Mouse (Mus musculus) small intestine, adult 2 months (tissue): Measurements from ENCODE around the gene Spef2. TPM values are rescaled to one million over a fixed set of nuclear protein-coding genes. Genes with fewer than 3 reads are reported as not detected.
"Not testable (repeated sequence)": the region's sequence is repeated elsewhere in the genome, so short reads cannot be mapped to it uniquely, and the experiment has no call there.

Experiments used
- H3K27ac ChIP-seq: fragments of 200-500 bp; 2 replicates; pipeline ENCODE4 v1.5.1; 2012; ENCODE audit warnings: low read depth, low read length, control low read depth, inconsistent platforms; ENCODE audit not compliant: insufficient read depth
- H3K27me3 ChIP-seq: fragments of 200-500 bp; 2 replicates; pipeline ENCODE4 v1.6.1; 2012; ENCODE audit warnings: mild to moderate bottlenecking, moderate library complexity, low read length, inconsistent platforms; ENCODE audit not compliant: control insufficient read depth, insufficient read depth
- H3K36me3 ChIP-seq: fragments of 200-500 bp; 2 replicates; pipeline ENCODE4 v1.6.1; 2012; ENCODE audit warnings: mild to moderate bottlenecking, low read length, control low read depth, inconsistent platforms; ENCODE audit not compliant: control insufficient read depth, insufficient read depth
- H3K4me1 ChIP-seq: fragments of 200-500 bp; 2 replicates; pipeline ENCODE4 v1.6.1; 2012; ENCODE audit warnings: low read length, inconsistent platforms, mixed read lengths; ENCODE audit not compliant: control insufficient read depth, insufficient read depth, insufficient read length
- H3K4me3 ChIP-seq: fragments of 200-500 bp; 2 replicates; pipeline ENCODE4 v1.5.1; 2012; ENCODE audit warnings: low read depth, mild to moderate bottlenecking, control low read depth, inconsistent platforms, low read length, moderate library complexity
- CTCF ChIP-seq: fragments of 200-500 bp; IDR thresholded peaks from 2 replicates; pipeline ENCODE4 v1.5.1; 2012; ENCODE audit warnings: low read depth, mild to moderate bottlenecking, control low read depth, inconsistent platforms, low read length, moderate library complexity, mixed read lengths; ENCODE audit not compliant: insufficient replicate concordance, insufficient read length; ENCODE audit errors: extremely low read depth
- POLR2A ChIP-seq: fragments of 200-500 bp; IDR thresholded peaks from 2 replicates; pipeline ENCODE4 v1.6.1; 2012; ENCODE audit warnings: low read depth, mild to moderate bottlenecking, control low read depth, inconsistent platforms, low read length, moderate library complexity
- WGBS: fragments of 180-500 bp; shearing (Covaris S2); methylation state at CpG from one replicate; pipeline ENCODE4 v1.1.7; 2018; 5-methylcytosine and 5-hydroxymethylcytosine counted together
- polyA plus RNA-seq: library from polyadenylated mRNA; depleted of rRNA; stranded (reverse); fragments of >200 nt; gene quantifications from 2 replicates; pipeline ENCODE4 v1.2.3, GENCODE M21; 2012

The Spef2 gene
- polyA plus RNA-seq, 1 experiment, result not detected

DNA sequence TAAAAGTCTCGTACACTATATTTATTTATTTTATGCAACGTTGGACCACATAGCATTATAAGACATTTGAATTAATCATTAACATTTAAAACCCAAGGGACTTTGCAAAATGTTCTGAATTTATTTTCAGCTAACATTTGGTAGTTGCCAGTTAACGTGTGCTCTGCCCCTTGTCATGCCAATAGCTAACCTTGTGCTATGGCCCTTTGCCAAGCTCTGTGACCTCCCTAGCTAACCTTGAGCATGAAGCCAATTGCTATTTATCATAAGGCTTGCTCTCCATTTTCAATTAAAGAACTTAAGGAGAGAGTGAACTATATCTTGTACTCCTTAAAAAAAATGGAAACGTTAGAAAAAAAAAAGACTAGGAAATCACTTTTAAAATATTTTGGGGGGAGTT, 175.3 kb downstream of the Spef2 start:
- TF ChIP-seq POLR2A (no peak), CTCF (no peak)
- no peaks in the 10 kb centered on the region for H3K27me3 ChIP-seq
- WGBS, result 73% methylated on average over 4 of the region's 4 CpGs
- no peaks in the 10 kb centered on the region for H3K36me3 ChIP-seq
- H3K4me1 ChIP-seq, result no peaks in the 10 kb centered on the region
- H3K4me3 ChIP-seq, result no peak overlapping the region
- H3K27ac ChIP-seq, result no peak overlapping the region

- TF ChIP-seq POLR2A, result no peak
- no peak for TF ChIP-seq CTCF
- no peaks in the 10 kb centered on the region for H3K36me3 ChIP-seq
- H3K4me1 ChIP-seq, result no peaks in the 10 kb centered on the region
- no peak overlapping the region for H3K27ac ChIP-seq
- no peaks in the 10 kb centered on the region for H3K27me3 ChIP-seq
- 82% methylated on average over 7 of the region's 7 CpGs for WGBS
- H3K4me3 ChIP-seq, result no peak overlapping the region
Observed at GRCm38 (mm10) chr15:9572664-9573063, 176.0 kb downstream of the Spef2 start.

DNA sequence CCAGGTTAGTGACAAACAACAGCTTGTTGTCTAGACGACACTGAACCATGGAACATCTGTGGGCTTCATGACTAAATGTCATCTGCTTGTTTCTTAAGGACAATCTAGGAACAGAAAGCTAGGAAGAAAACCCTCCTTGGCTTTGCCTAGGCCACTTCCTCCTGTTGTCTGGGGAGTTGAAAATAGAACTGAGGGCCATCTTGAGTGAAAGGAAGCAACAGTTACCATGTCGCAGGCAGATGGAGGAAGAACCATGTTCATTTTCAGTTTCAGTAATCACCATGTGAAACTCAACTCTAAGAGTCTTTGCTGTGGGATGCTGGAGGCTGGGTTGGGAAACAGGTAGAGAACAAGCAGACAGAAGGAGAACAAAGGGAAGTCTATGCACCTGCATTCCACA, 176.8 kb downstream of the Spef2 start:
- Histone ChIP-seq H3K27me3 (no peaks in the 10 kb centered on the region), H3K27ac (peak overlapping the region; percentile 29; the same call in 1 of the 2 replicates), H3K4me3 (no peak overlapping the region), H3K36me3 (no peaks in the 10 kb centered on the region), H3K4me1 (no peaks in the 10 kb centered on the region)
- 76% methylated on average over 2 of the region's 2 CpGs for WGBS
- TF ChIP-seq POLR2A, result no peak
- no peak for TF ChIP-seq CTCF

DNA sequence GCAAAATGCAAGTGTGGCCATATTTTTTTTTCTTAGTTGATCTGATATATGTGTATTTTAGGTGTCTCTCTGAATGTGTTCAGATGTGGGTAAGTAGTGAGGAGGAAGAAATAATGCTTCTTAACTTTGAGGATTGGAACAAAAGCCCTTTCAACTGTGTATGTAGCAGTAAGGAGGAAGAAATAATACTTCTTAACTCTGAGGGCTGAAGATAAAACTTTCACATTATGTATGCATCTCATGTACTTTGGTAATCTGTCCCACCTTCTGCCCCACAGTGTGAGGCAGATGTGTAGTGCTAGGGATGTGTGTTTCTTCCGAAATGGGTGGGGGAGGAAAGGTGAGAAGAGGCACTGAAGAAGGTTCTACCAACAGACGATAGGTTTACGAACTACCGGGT, 181.4 kb downstream of the Spef2 start:
- H3K4me3 ChIP-seq, result no peak overlapping the region
- TF ChIP-seq POLR2A, result no peak
- TF ChIP-seq CTCF, result no peak
- H3K27me3 ChIP-seq, result no peaks in the 10 kb centered on the region
- no peak overlapping the region for H3K27ac ChIP-seq
- no peaks in the 10 kb centered on the region for H3K4me1 ChIP-seq
- WGBS, result 66% methylated on average over 4 of the region's 4 CpGs
- no peaks in the 10 kb centered on the region for H3K36me3 ChIP-seq

- Histone ChIP-seq H3K4me3 (no peak overlapping the region), H3K36me3 (no peaks in the 10 kb centered on the region), H3K27ac (no peak overlapping the region), H3K27me3 (no peaks in the 10 kb centered on the region), H3K4me1 (no peaks in the 10 kb centered on the region)
- no peak for TF ChIP-seq POLR2A
- 72% methylated on average over 6 of the region's 6 CpGs for WGBS
Observed at GRCm38 (mm10) chr15:9565396-9565795, 183.3 kb downstream of the Spef2 start.

DNA sequence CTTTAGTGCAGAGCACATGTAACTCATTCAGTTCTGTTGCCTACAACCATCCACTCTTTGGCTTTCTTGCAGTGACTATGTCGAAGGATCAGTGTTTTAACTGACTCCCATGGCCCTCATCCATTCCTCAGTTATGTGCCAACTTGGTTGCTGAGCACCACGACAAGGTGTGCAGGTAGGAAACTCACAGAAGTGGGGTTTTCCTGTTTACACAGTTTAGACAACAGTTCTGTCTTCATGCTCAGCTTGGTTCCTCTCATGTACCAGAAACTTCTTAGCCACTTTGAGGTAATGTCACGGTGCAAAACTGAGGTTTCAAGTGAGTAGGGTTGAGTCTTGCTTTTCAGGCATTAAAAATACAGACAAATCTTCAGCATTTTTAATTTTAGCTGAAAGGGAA, 184.5 kb downstream of the Spef2 start:
- WGBS, result 61% methylated on average over 3 of the region's 3 CpGs
- H3K4me3 ChIP-seq, result no peak overlapping the region
- no peak for TF ChIP-seq CTCF
- TF ChIP-seq POLR2A, result no peak
- H3K4me1 ChIP-seq, result no peaks in the 10 kb centered on the region
- no peaks in the 10 kb centered on the region for H3K27me3 ChIP-seq
- H3K27ac ChIP-seq, result no peak overlapping the region
- no peaks in the 10 kb centered on the region for H3K36me3 ChIP-seq

DNA sequence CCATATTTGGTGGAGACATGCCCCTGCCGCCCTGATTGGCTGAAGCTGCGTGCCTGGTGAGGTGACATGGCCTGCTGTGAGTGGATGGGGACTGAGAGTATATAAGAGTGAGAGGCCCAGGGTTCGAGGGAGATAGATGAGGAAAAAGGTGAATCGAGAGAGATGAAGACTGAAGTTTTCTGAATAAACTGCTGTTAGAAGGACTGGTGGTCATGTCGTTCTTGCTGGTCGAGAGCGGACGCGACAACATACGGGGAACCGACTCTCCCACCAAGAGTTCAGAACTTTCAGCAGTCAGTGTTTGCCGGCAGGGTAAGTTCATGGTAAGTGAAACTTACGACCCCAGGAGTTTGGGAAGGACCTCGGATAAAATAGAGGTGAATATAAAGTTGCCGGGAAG, 191.4 kb downstream of the Spef2 start:
- H3K4me3 ChIP-seq, H3K36me3 ChIP-seq, H3K4me1 ChIP-seq, H3K27me3 ChIP-seq, H3K27ac ChIP-seq: not testable (repeated sequence)
- 84% methylated on average over 15 of the region's 15 CpGs for WGBS

GRCm38 (mm10) chr15:9548951-9549350, 199.7 kb downstream of the Spef2 start:
- Histone ChIP-seq H3K27ac (no peak overlapping the region), H3K27me3 (no peaks in the 10 kb centered on the region), H3K4me1 (no peaks in the 10 kb centered on the region), H3K36me3 (no peaks in the 10 kb centered on the region), H3K4me3 (no peak overlapping the region)
- WGBS, result 92% methylated on average over 2 of the region's 2 CpGs
- TF ChIP-seq POLR2A (no peak), CTCF (no peak)
